Mouse (Mus musculus) midbrain, embryonic 16.5 days (tissue): ENCODE measurements at regions not wholly inside any gene's neighbourhood (a gene's known extent, or its start where the extent isn't known, plus 50 kb on each side); places are given as distances from the start of the nearest gene placed in this dataset.
A peak's percentile ranks its signal among the peaks of the same experiment; 100 is the strongest.

Source experiments
- ATAC-seq: fragments of 200-750 bp; cut with Nextera tagmentation; 2 replicates; pipeline ENCODE4 v1.8.0; 2017; ENCODE audit warnings: moderate TSS enrichment
- H3K27ac ChIP-seq: fragments of 300-500 bp; sonication (generic); 2 replicates; pipeline ENCODE4 v1.5.1; 2014; ENCODE audit warnings: mild to moderate bottlenecking, low read length, mixed read lengths
- H3K27me3 ChIP-seq: fragments of 300-500 bp; sonication (generic); 2 replicates; pipeline ENCODE4 v1.6.1; 2014; ENCODE audit warnings: low read depth, low read length, mixed read lengths; ENCODE audit not compliant: control insufficient read depth, insufficient read depth
- H3K36me3 ChIP-seq: fragments of 300-500 bp; sonication (generic); 2 replicates; pipeline ENCODE4 v1.6.1; 2014; ENCODE audit warnings: mild to moderate bottlenecking, low read length, moderate library complexity, mixed read lengths; ENCODE audit not compliant: control insufficient read depth, insufficient read depth
- H3K4me1 ChIP-seq: fragments of 300-500 bp; sonication (generic); 2 replicates; pipeline ENCODE4 v1.6.1; 2014; ENCODE audit warnings: mild to moderate bottlenecking, low read length, mixed read lengths; ENCODE audit not compliant: control insufficient read depth, insufficient read depth
- H3K4me2 ChIP-seq: fragments of 300-500 bp; sonication (generic); 2 replicates; pipeline ENCODE4 v1.6.1; 2014; ENCODE audit warnings: mild to moderate bottlenecking, low read length, mixed read lengths
- H3K4me3 ChIP-seq: fragments of 300-500 bp; sonication (generic); 2 replicates; pipeline ENCODE4 v1.5.1; 2014; ENCODE audit warnings: low read depth, mild to moderate bottlenecking, low read length, moderate library complexity, mixed read lengths
- H3K9ac ChIP-seq: fragments of 300-500 bp; sonication (generic); 2 replicates; pipeline ENCODE4 v1.6.1; 2014; ENCODE audit warnings: low read depth, low read length, mixed read lengths
- H3K9me3 ChIP-seq: fragments of 300-500 bp; sonication (generic); replicated peaks from 2 replicates; pipeline ENCODE4 v1.6.1; 2014; ENCODE audit warnings: mild to moderate bottlenecking, low read length, mixed read lengths; ENCODE audit not compliant: control insufficient read depth, poor library complexity, severe bottlenecking
- WGBS: fragments of 180-500 bp; shearing (Covaris S2); extraction: QIAGEN DNeasy Blood & Tissue Kit; methylation state at CpG from one replicate; pipeline ENCODE4 v1.1.7; 2014; 5-methylcytosine and 5-hydroxymethylcytosine counted together

DNA sequence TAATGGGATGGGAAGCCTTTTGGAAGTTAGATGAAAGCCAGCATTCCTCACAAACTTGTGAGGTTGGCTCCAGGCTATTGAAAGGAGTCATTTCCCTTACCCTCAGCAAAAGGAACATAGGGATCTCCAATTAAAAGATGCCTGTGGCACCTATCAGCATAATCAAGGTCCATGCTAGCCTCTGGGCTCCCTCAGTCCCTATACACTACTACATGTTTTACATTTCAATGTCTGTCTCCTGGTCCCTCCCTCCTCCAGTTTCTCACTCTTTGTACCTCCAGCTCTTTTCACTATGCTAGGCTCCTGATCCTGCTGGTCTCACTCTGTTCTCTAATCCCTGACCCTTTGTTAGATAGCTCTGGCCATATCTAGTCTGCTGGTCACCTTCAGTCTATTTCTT is 790.6 kb downstream of the Defb40 start:
- ATAC-seq, result no peak
- no peaks in the 10 kb centered on the region for H3K36me3 ChIP-seq
- H3K27me3 ChIP-seq, result no peaks in the 10 kb centered on the region
- no peaks in the 10 kb centered on the region for H3K9me3 ChIP-seq
- H3K4me1 ChIP-seq, result no peaks in the 10 kb centered on the region
- H3K4me3 ChIP-seq, result no peak overlapping the region
- no peak overlapping the region for H3K4me2 ChIP-seq
- no peak overlapping the region for H3K27ac ChIP-seq
- H3K9ac ChIP-seq, result no peak overlapping the region

DNA sequence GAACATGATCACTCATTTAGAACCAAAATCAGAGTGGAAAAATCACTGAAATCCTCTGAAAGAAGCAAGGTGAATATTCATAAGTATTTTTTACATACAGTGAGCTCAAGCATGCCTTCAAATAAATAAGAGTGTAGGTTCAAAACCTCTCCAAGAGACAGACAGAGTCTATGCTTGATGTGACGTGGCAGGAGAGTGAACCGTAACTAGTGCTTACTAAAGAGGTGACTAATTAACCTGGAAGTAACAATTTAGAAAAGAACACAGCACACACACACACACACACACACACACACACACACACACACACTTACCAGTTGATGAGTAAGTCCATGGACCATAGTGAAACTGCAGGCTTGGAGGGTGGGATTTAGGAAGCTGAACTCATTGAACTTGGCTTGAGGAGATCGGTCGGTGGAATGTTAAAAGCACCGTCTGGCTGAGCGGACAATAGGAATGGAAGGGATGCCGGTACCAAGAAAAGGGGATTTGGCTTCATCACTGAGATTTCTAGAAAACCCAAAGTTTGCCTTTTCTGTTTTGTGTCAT is 802.4 kb downstream of the Defb40 start:
- 77% methylated on average over 7 of the region's 7 CpGs for WGBS
- H3K4me2 ChIP-seq, result no peak overlapping the region

DNA sequence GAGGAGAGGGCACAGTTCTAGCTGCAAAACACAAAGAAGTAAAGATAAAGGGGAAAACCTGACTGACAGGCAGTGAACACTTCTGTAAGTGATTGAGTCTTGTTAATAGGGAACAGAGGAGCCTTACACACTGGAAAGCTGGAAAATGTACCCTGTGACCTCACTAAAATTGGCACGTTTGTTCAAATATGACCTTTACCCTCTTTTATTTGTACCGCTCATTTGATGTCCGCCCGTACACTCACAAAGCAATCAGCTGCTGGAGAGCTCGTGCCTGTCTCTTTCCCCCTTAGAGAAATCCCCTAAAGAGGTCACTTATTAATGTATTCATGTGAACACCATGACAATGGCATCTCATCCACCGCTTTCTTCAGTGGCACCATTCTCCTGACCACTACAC is 819.4 kb downstream of the Defb40 start:
- ATAC-seq, result peak; percentile 28; the same call in 1 of the 2 replicates
- Histone ChIP-seq H3K36me3 (no peaks in the 10 kb centered on the region), H3K4me2 (no peak overlapping the region), H3K4me3 (no peak overlapping the region), H3K4me1 (no peaks in the 10 kb centered on the region), H3K27ac (no peak overlapping the region), H3K9ac (no peak overlapping the region), H3K27me3 (no peaks in the 10 kb centered on the region), H3K9me3 (no peaks in the 10 kb centered on the region)
- 41% methylated on average over 6 of the region's 6 CpGs for WGBS

More for the DNA sequence above, 802.4 kb downstream of the Defb40 start:
- Histone ChIP-seq H3K9ac (no peak overlapping the region), H3K27ac (no peak overlapping the region), H3K9me3 (no peaks in the 10 kb centered on the region), H3K36me3 (no peaks in the 10 kb centered on the region), H3K4me1 (no peaks in the 10 kb centered on the region), H3K27me3 (no peaks in the 10 kb centered on the region), H3K4me3 (no peak overlapping the region)
- no peak for ATAC-seq

DNA sequence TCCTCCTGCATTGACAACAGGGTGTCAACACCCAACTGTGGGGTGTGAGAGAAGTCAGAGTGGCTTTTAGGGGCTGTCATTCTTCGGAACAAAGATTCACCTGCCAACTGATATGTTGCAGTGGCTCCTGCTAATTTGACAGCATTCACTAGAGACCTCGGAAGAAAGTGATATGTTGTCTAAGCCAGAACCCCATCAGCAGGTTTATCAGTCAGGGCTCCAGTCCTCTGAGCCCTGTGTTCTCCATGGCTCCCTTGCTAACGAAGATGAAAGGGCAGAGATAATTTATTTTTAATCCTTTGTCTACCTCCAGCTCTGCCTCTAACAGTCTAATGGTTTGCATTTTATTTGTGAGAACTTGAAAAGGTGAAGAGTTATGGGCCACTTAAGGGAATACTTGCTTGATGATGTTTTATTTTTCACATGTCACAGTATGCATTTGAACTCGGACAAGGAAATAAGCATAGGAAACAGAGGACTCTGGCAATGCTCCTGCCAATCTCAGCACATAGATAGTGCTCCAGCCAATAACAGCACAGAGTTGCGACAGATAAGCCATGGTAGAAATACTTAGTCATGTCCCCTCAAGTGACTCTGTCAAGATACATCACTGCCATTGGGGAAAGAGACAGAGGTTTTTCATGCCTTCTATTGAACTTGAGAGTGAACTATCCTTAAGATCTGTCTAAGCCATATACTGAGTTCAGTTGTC is 862.6 kb downstream of the Defb40 start:
- Histone ChIP-seq H3K27ac (no peak overlapping the region), H3K4me2 (no peak overlapping the region), H3K4me3 (no peak overlapping the region), H3K4me1 (no peaks in the 10 kb centered on the region), H3K36me3 (no peaks in the 10 kb centered on the region), H3K9me3 (no peaks in the 10 kb centered on the region), H3K9ac (no peak overlapping the region), H3K27me3 (no peaks in the 10 kb centered on the region)
- ATAC-seq, result no peak
- 72% methylated on average over 5 of the region's 5 CpGs for WGBS

DNA sequence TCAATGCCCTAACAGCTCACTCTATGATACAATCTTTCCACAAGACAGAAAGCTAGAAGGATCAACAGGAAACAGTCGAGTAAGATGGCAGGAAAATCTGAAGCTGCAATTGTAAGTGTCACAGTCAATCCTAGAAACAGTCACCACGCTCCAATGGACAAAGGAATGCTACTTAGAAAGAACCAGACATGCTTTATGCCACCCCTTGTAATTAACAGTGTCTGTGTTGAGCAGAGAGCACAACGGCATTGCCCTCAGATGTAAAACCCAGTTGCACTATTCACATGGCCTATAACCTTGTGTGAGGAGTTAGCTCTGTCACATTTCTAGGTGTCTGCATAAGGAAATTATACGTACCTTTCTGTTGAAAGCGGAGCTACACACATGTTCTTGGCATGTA is 864.8 kb downstream of the Defb40 start:
- Histone ChIP-seq H3K9me3 (no peaks in the 10 kb centered on the region), H3K4me1 (no peaks in the 10 kb centered on the region), H3K4me3 (no peak overlapping the region), H3K4me2 (no peak overlapping the region), H3K27ac (no peak overlapping the region), H3K27me3 (no peaks in the 10 kb centered on the region), H3K36me3 (no peaks in the 10 kb centered on the region), H3K9ac (no peak overlapping the region)
- WGBS, result 68% methylated on average over 5 of the region's 5 CpGs
- no peak for ATAC-seq

DNA sequence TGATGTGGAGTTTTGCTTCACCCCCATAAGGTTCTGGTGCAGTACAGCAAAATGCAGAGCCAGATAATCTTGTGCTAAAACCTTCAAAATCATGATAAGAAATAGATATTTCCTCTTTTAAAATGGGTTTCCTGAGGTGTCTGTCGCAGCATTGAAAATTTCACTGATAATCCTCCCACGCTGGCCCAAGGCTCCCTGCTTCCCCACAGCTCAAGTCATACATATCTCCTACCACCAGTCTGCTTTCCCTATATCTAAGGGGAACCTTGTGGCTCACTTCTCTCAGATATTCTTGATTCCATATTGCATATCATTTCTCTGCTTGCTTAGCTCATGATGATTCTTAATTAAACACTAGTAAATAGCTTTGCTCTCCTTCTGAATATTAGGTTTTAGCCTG is 868.6 kb downstream of the Defb40 start:
- 88% methylated on average over 2 of the region's 2 CpGs for WGBS

DNA sequence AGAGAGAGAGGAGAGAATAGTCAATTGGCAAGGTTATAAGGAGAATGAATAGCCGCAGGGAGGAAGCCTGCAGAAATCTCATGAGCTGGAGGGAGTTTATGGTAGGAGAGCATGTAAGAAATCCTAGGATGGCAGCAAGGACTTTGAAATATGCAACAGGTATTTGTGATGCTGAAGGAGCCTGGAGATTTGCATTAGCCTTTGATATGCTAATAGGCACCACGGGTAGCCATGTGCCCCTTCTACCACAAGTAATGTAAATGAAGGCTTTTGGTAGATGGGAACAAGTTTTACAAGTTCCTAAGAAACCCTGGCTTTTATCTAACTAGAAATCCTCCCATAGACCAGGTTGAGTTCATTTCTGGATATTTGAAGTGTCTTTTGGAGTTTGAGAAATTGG is 871.2 kb downstream of the Defb40 start:
- no peak overlapping the region for H3K4me3 ChIP-seq
- 50% methylated on average over 2 of the region's 2 CpGs for WGBS
- H3K9me3 ChIP-seq, result no peaks in the 10 kb centered on the region
- H3K4me2 ChIP-seq, result no peak overlapping the region
- no peaks in the 10 kb centered on the region for H3K4me1 ChIP-seq
- no peak overlapping the region for H3K9ac ChIP-seq
- H3K27me3 ChIP-seq, result no peaks in the 10 kb centered on the region
- no peak for ATAC-seq
- no peaks in the 10 kb centered on the region for H3K36me3 ChIP-seq
- H3K27ac ChIP-seq, result no peak overlapping the region

More for the DNA sequence above, 868.6 kb downstream of the Defb40 start:
- H3K36me3 ChIP-seq, result no peaks in the 10 kb centered on the region
- ATAC-seq, result no peak
- no peak overlapping the region for H3K4me3 ChIP-seq
- H3K27me3 ChIP-seq, result no peaks in the 10 kb centered on the region
- H3K4me2 ChIP-seq, result no peak overlapping the region
- no peaks in the 10 kb centered on the region for H3K9me3 ChIP-seq
- H3K4me1 ChIP-seq, result no peaks in the 10 kb centered on the region
- H3K27ac ChIP-seq, result no peak overlapping the region
- H3K9ac ChIP-seq, result no peak overlapping the region

DNA sequence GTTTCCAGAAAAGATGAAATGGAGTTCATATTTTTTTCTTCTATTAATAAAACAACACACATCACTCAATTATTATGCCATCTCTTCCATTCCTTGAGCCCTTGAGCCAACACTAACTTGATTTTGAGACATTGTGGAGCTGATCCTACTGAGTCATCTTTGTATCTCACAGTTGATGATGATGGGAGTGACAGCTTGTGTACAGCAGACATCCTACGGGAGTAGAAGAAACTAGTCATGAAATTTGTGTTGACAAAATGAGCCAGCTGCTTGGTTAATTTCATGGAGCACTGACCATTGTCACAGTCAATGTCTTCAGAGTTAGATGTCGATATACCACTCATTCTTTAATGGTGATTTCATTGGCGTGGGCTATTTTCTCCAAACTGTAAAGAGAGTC is 912.6 kb downstream of the Defb40 start:
- ATAC-seq, result no peak
- H3K4me1 ChIP-seq, result no peaks in the 10 kb centered on the region
- H3K36me3 ChIP-seq, result no peaks in the 10 kb centered on the region
- no peak overlapping the region for H3K4me2 ChIP-seq
- no peaks in the 10 kb centered on the region for H3K9me3 ChIP-seq
- H3K27ac ChIP-seq, result no peak overlapping the region
- WGBS, result 78% methylated on average over 3 of the region's 3 CpGs
- no peak overlapping the region for H3K9ac ChIP-seq
- H3K4me3 ChIP-seq, result no peak overlapping the region
- H3K27me3 ChIP-seq, result no peaks in the 10 kb centered on the region

DNA sequence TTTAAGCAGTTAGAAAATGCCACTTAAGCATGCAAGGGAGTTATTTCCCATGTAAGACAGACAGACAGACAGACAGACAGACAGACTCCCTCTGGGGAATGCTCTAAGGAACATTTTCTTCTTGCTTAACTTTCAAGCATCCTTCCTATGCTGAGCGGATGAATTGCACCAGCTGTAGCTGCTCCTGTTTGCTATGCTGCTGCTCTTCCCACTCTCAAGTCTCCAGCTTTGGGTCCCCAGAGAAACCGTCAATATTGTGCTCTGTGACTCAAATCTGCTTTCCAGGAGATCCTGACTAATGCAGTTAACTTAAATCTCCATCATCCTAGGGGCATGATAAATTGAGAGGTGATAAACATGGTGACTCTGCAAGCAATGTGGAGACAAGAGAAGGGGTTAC is 918.5 kb downstream of the Defb40 start:
- H3K36me3 ChIP-seq, result no peaks in the 10 kb centered on the region
- 83% methylated on average over 2 of the region's 2 CpGs for WGBS
- H3K9me3 ChIP-seq, result no peaks in the 10 kb centered on the region
- no peak overlapping the region for H3K9ac ChIP-seq
- H3K4me3 ChIP-seq, result no peak overlapping the region
- no peaks in the 10 kb centered on the region for H3K4me1 ChIP-seq
- H3K27me3 ChIP-seq, result no peaks in the 10 kb centered on the region
- ATAC-seq, result no peak
- no peak overlapping the region for H3K4me2 ChIP-seq
- H3K27ac ChIP-seq, result no peak overlapping the region
